In genomic region chr2:7115801-7116200, GRCm38 (mm10) we compare ENCODE assay signal across 12 mouse cellular contexts.
A peak's percentile ranks its signal among the peaks of the same experiment; 100 is the strongest.
DNase-seq lines count a peak whose midpoint lies in the region; TF ChIP-seq lines count a peak whose summit lies in the region.
"Had no signal": no experiment of that assay in that cellular context is flagged by ENCODE, and none has a peak within 500 bp of the region (broad histone marks: within the 10 kb centered on the region; RNA-seq: fewer than 3 reads in every experiment).

No protein-coding gene starts in this region.

- TF ChIP-seq CTCF in C2C12 (IDR thresholded peaks at IDR 0.05; ENCODE audit: control insufficient read depth, insufficient read depth, insufficient read length) = no peak

- no peaks in the 10 kb centered on the region for H3K36me3 ChIP-seq in C2C12 (ENCODE audit: control insufficient read depth, insufficient read depth)
- H3K36me3 ChIP-seq: forebrain, embryonic 10.5 days; hindbrain, embryonic 15.5 days; liver, embryonic 15.5 days had no signal

- H3ac ChIP-seq in C2C12 (ENCODE audit: control insufficient read depth, insufficient read length, low read depth) = no peak overlapping the region

- no peaks in the 10 kb centered on the region for H3K79me3 ChIP-seq in C2C12 (ENCODE audit: low read depth)

- H3K4me3 ChIP-seq in C2C12 (ENCODE audit: insufficient read depth, poor library complexity, severe bottlenecking) = no peak overlapping the region
- H3K4me3 ChIP-seq: forebrain, embryonic 10.5 days; hindbrain, embryonic 15.5 days; liver, embryonic 15.5 days had no signal

- DNase-seq in kidney, postnatal 10 days = peak; percentile 8
- DNase-seq in kidney, adult 8-10 months = no peak
- peak; percentile 58 for DNase-seq in 3134 (ENCODE audit: extremely low read depth, insufficient read length, low spot score)
- peak; percentile 20 for DNase-seq in fibroblast of lung, adult 2 months (ENCODE audit: low read depth)
- no peak for DNase-seq in urinary bladder, postnatal 36 days (ENCODE audit: low spot score in 2 of 2)
- no peak for DNase-seq in thymus, postnatal 36 days
- DNase-seq: cerebellum, postnatal 25 days; thymus, postnatal 4 days had no signal

- H3K79me2 ChIP-seq in C2C12 (ENCODE audit: control insufficient read depth, insufficient read depth) = no peaks in the 10 kb centered on the region

- no peaks in the 10 kb centered on the region for H3K27me3 ChIP-seq in C2C12 (ENCODE audit: control insufficient read depth, insufficient read depth, insufficient read length)
- H3K27me3 ChIP-seq: hindbrain, embryonic 15.5 days; liver, embryonic 15.5 days had no signal

TF ChIP-seq in C2C12, 6 proteins besides CTCF, POLR2A, EP300 and RAD21:
- TF ChIP-seq MYOD1 (IDR thresholded peaks at IDR 0.05; ENCODE audit: control insufficient read depth, insufficient read length, low read depth) = peak; percentile 54
- TF ChIP-seq MYOG (IDR thresholded peaks at IDR 0.05; ENCODE audit: control insufficient read depth, extremely low read depth, insufficient read length) = no peak
- peak; percentile 58 for TF ChIP-seq FOSL1 (IDR thresholded peaks at IDR 0.05; ENCODE audit: insufficient read depth, low read length, poor library complexity, severe bottlenecking)
- TF ChIP-seq MAX (IDR thresholded peaks at IDR 0.05) = no peak
- no peak for TF ChIP-seq CEBPB (IDR thresholded peaks at IDR 0.05; ENCODE audit: low read depth)
- no peak for TF ChIP-seq USF1 (IDR thresholded peaks at IDR 0.05; ENCODE audit: low read depth)

Comparison
In these comparisons a context has a peak if more than half of its experiments do, and no peak if none do; other contexts are left out.
1. DNase-seq: peak in kidney, postnatal 10 days (single experiment), 3134 (single experiment) and fibroblast of lung, adult 2 months (single experiment); none in kidney, adult 8-10 months (0 of 2), urinary bladder, postnatal 36 days (0 of 2) and thymus, postnatal 36 days (0 of 2).